ENCODE assay signal across 8 mouse cellular contexts in genomic region chr10:85044732-85045720, GRCm38 (mm10). TPM values are rescaled to one million over a fixed set of nuclear protein-coding genes. Genes with fewer than 3 reads are reported as not detected.
DNase-seq lines count a peak whose midpoint lies in the region; ATAC-seq and TF ChIP-seq lines count a peak whose summit lies in the region.

No protein-coding gene starts in this region.

- peaks cover 6% of the 10 kb centered on the region; the same call in 1 of the 2 replicates for H3K36me3 ChIP-seq in ES-E14 (ENCODE audit: control insufficient read depth, insufficient read depth, low read length, poor library complexity, severe bottlenecking)
- no peaks in the 10 kb centered on the region for H3K36me3 ChIP-seq in embryonic facial prominence, embryonic 15.5 days
- no peaks in the 10 kb centered on the region for H3K36me3 ChIP-seq in heart, embryonic 15.5 days
- H3K36me3 ChIP-seq in liver, postnatal 0 days (replicated peaks; ENCODE audit: insufficient read depth, low read length), result no peaks in the 10 kb centered on the region
- no peaks in the 10 kb centered on the region for H3K36me3 ChIP-seq in neural tube, embryonic 13.5 days

- in situ Hi-C loops in ES-E14 (cut with MboI; ENCODE audit: low sequenced_read_pairs in 2 of 2, unreplicated experiment in 2 of 2), result no loop called here

- peak; percentile 79 for TF ChIP-seq CTCF in liver, postnatal 0 days (IDR thresholded peaks at IDR 0.05; ENCODE audit: low read depth)

- no peaks in the 10 kb centered on the region for H3K27me3 ChIP-seq in embryonic facial prominence, embryonic 15.5 days
- H3K27me3 ChIP-seq in heart, embryonic 15.5 days, result no peaks in the 10 kb centered on the region
- H3K27me3 ChIP-seq in liver, postnatal 0 days (ENCODE audit: insufficient read depth, low read length), result no peaks in the 10 kb centered on the region
- H3K27me3 ChIP-seq in neural tube, embryonic 13.5 days, result peaks cover 32% of the 10 kb centered on the region

- H3K27ac ChIP-seq in ES-E14 (ENCODE audit: insufficient read depth, low read depth, low read length, poor library complexity, severe bottlenecking), result no peak overlapping the region
- H3K27ac ChIP-seq in embryonic facial prominence, embryonic 15.5 days (replicated peaks), result no peak overlapping the region
- peak overlapping the region; percentile 64 for H3K27ac ChIP-seq in heart, embryonic 15.5 days
- H3K27ac ChIP-seq in liver, postnatal 0 days (ENCODE audit: low read depth), result no peak overlapping the region
- H3K27ac ChIP-seq in neural tube, embryonic 13.5 days (replicated peaks), result 0 out of 2 replicates have a peak overlapping the region, but pooled peaks have one; percentile 33

- DNase-seq in ES-E14 (ENCODE audit: low read depth, low spot score), result peak; percentile 46
- peak; percentile 50 for DNase-seq in adrenal gland, postnatal 25 days
- DNase-seq in kidney, postnatal 14 days, result peak; percentile 70
- peak; percentile 46 for DNase-seq in liver, postnatal 0 days

- ATAC-seq in embryonic facial prominence, embryonic 15.5 days (ENCODE audit: insufficient number of reproducible peaks, low FRiP score, low TSS enrichment, low read depth), result no peak
- peak; percentile 67; the same call in 1 of the 2 replicates for ATAC-seq in heart, embryonic 15.5 days (replicated peaks; ENCODE audit: insufficient number of reproducible peaks, insufficient read depth, low FRiP score, low read depth)
- peak; percentile 51; the same call in 1 of the 2 replicates for ATAC-seq in liver, postnatal 0 days
- ATAC-seq in neural tube, embryonic 13.5 days (ENCODE audit: low read depth), result no peak
- ATAC-seq in erythroid progenitor cell, adult 5-6 weeks (replicated peaks; ENCODE audit: low FRiP score, poor library complexity, severe bottlenecking), result no peak

- H3K4me2 ChIP-seq in embryonic facial prominence, embryonic 15.5 days (replicated peaks), result peak overlapping the region; percentile 43
- H3K4me2 ChIP-seq in heart, embryonic 15.5 days, result peak overlapping the region; percentile 69
- peak overlapping the region; percentile 74 for H3K4me2 ChIP-seq in liver, postnatal 0 days (ENCODE audit: low read depth, low read length)
- H3K4me2 ChIP-seq in neural tube, embryonic 13.5 days, result peak overlapping the region; percentile 47

- peak overlapping the region in 1 of 2 experiments; percentile 29; a peak in 2 of 4 replicates for H3K4me3 ChIP-seq in ES-E14 (ENCODE audit: insufficient read depth in 1 of 2, low read depth in 1 of 2, low read length in 2 of 2, poor library complexity in 1 of 2, severe bottlenecking in 1 of 2)
- H3K4me3 ChIP-seq in embryonic facial prominence, embryonic 15.5 days (replicated peaks), result peak overlapping the region; percentile 23
- peak overlapping the region; percentile 38 for H3K4me3 ChIP-seq in heart, embryonic 15.5 days
- H3K4me3 ChIP-seq in liver, postnatal 0 days (ENCODE audit: low read depth, low read length), result peak overlapping the region; percentile 41
- peak overlapping the region; percentile 19 for H3K4me3 ChIP-seq in neural tube, embryonic 13.5 days

- H3K4me1 ChIP-seq in ES-E14 (ENCODE audit: control insufficient read depth in 2 of 2, insufficient read depth in 2 of 2, low read length in 2 of 2, poor library complexity in 1 of 2), result peaks cover 0 to 4% of the 10 kb centered on the region in 2 experiments; a peak in 2 of 4 replicates
- H3K4me1 ChIP-seq in embryonic facial prominence, embryonic 15.5 days, result peaks cover 4% of the 10 kb centered on the region; the same call in 1 of the 2 replicates
- peaks cover 10% of the 10 kb centered on the region; the same call in 1 of the 2 replicates for H3K4me1 ChIP-seq in heart, embryonic 15.5 days (replicated peaks)
- H3K4me1 ChIP-seq in liver, postnatal 0 days (ENCODE audit: insufficient read depth), result 0 out of 2 replicates have a peak, but pooled peaks cover 3% of the 10 kb centered on the region
- H3K4me1 ChIP-seq in neural tube, embryonic 13.5 days (replicated peaks), result peaks cover 13% of the 10 kb centered on the region

- WGBS in embryonic facial prominence, embryonic 15.5 days, result 9% methylated on average over 24 of the region's 24 CpGs
- WGBS in heart, embryonic 15.5 days, result 8% methylated on average over 24 of the region's 24 CpGs
- WGBS in liver, postnatal 0 days (ENCODE audit: insufficient replicate concordance), result 10% methylated on average over 24 of the region's 24 CpGs
- 8% methylated on average over 24 of the region's 24 CpGs for WGBS in neural tube, embryonic 13.5 days

- peaks cover 13% of the 10 kb centered on the region for H3K9me3 ChIP-seq in ES-E14 (ENCODE audit: control insufficient read depth, insufficient read depth, low read depth, low read length)
- H3K9me3 ChIP-seq in embryonic facial prominence, embryonic 15.5 days (replicated peaks), result no peaks in the 10 kb centered on the region
- H3K9me3 ChIP-seq in heart, embryonic 15.5 days (replicated peaks), result no peaks in the 10 kb centered on the region
- H3K9me3 ChIP-seq in liver, postnatal 0 days (ENCODE audit: low read length), result no peaks in the 10 kb centered on the region
- no peaks in the 10 kb centered on the region for H3K9me3 ChIP-seq in neural tube, embryonic 13.5 days

- no peak for TF ChIP-seq EP300 in liver, postnatal 0 days (IDR thresholded peaks at IDR 0.05; ENCODE audit: low read depth)

- peak overlapping the region; percentile 27; the same call in 1 of the 2 replicates for H3K9ac ChIP-seq in ES-E14 (ENCODE audit: insufficient read depth, low read depth, low read length, poor library complexity, severe bottlenecking)
- no peak overlapping the region for H3K9ac ChIP-seq in embryonic facial prominence, embryonic 15.5 days
- H3K9ac ChIP-seq in heart, embryonic 15.5 days, result peak overlapping the region; percentile 40; the same call in 1 of the 2 replicates
- H3K9ac ChIP-seq in liver, postnatal 0 days (replicated peaks), result peak overlapping the region; percentile 48
- H3K9ac ChIP-seq in neural tube, embryonic 13.5 days, result peak overlapping the region; percentile 45; the same call in 1 of the 2 replicates

TF ChIP-seq in ES-E14, 5 proteins besides CTCF, POLR2A, EP300 and RAD21:
- 0 out of 2 replicates have a peak, but pooled peaks have one; percentile 20 for TF ChIP-seq ZC3H11A (IDR thresholded peaks at IDR 0.05; ENCODE audit: borderline replicate concordance, low read depth, low read length)
- TF ChIP-seq CHD2 (IDR thresholded peaks at IDR 0.05; ENCODE audit: low read depth, low read length), result no peak
TF ChIP-seq in ES-E14: peak in this region for 1.

RNA-seq across cellular contexts. Expression of gene Fhl4, which starts 57.3 kb away (rescaled TPM):
- 1.2 and 2.0 TPM in 2 replicates for total RNA-seq in ES-E14 (2012; rRNA removed)
- total RNA-seq in adrenal gland, postnatal 25 days (2021), result 0.81 and 0.91 TPM in 2 replicates
- 1.3 and 1.4 TPM in 2 replicates for polyA plus RNA-seq in embryonic facial prominence, embryonic 15.5 days (2015; fragmentation: Nextera tagmentation; extraction: Ambion mirVana)
- 1.2 and 1.3 TPM in 2 replicates for polyA plus RNA-seq in heart, embryonic 15.5 days (2015; fragmentation: Nextera tagmentation; extraction: Ambion mirVana)
- 0.25 and 0.27 TPM in 2 replicates for polyA plus RNA-seq in liver, postnatal 0 days (2015; fragmentation: Nextera tagmentation; extraction: Ambion mirVana)
- 1.8 and 2.2 TPM in 2 replicates for polyA plus RNA-seq in neural tube, embryonic 13.5 days (2015; fragmentation: Nextera tagmentation; extraction: Ambion mirVana)
- not detected in 2 replicates for total RNA-seq in erythroid progenitor cell, adult 5-6 weeks (2015; ENCODE audit: low replicate concordance)
- total RNA-seq in erythroid progenitor cell, adult 5-6 weeks (2017; ENCODE audit: low replicate concordance), result not detected in 2 replicates

RNA-seq across cellular contexts. Expression of gene Tmem263, which starts 57.4 kb away (rescaled TPM):
- total RNA-seq in ES-E14 (2012; rRNA removed), result 13.5 and 20.5 TPM in 2 replicates
- total RNA-seq in adrenal gland, postnatal 25 days (2021), result 17.0 and 19.7 TPM in 2 replicates
- polyA plus RNA-seq in embryonic facial prominence, embryonic 15.5 days (2015; fragmentation: Nextera tagmentation; extraction: Ambion mirVana), result 105 and 108 TPM in 2 replicates
- polyA plus RNA-seq in heart, embryonic 15.5 days (2015; fragmentation: Nextera tagmentation; extraction: Ambion mirVana), result 48.1 and 54.5 TPM in 2 replicates
- 15.0 and 16.3 TPM in 2 replicates for polyA plus RNA-seq in liver, postnatal 0 days (2015; fragmentation: Nextera tagmentation; extraction: Ambion mirVana)
- 62.8 and 67.6 TPM in 2 replicates for polyA plus RNA-seq in neural tube, embryonic 13.5 days (2015; fragmentation: Nextera tagmentation; extraction: Ambion mirVana)
- 10.1 and 11.7 TPM in 2 replicates for total RNA-seq in erythroid progenitor cell, adult 5-6 weeks (2015; ENCODE audit: low replicate concordance)
- 4.4 and 12.6 TPM in 2 replicates for total RNA-seq in erythroid progenitor cell, adult 5-6 weeks (2017; ENCODE audit: low replicate concordance)

Comparison
In these comparisons a context has a peak if more than half of its experiments do, and no peak if none do; other contexts are left out.
1. H3K27ac ChIP-seq: peak in heart, embryonic 15.5 days (single experiment) and neural tube, embryonic 13.5 days (single experiment); none in ES-E14 (single experiment), embryonic facial prominence, embryonic 15.5 days (single experiment) and liver, postnatal 0 days (single experiment).
2. ATAC-seq: peak in heart, embryonic 15.5 days (single experiment) and liver, postnatal 0 days (single experiment); none in embryonic facial prominence, embryonic 15.5 days (single experiment), neural tube, embryonic 13.5 days (single experiment) and erythroid progenitor cell, adult 5-6 weeks (single experiment).
3. Peak in every context shown above with its lines, with median percentiles within 50 percentile points of each other: DNase-seq and H3K4me2 ChIP-seq.